Mouse (Mus musculus): ENCODE measurements around the gene Hormad1. TPM values are rescaled to one million over a fixed set of nuclear protein-coding genes. Genes with fewer than 3 reads are reported as not detected.

The Hormad1 gene
- not detected in 2 replicates for polyA plus RNA-seq (2016; fragmentation: Nextera tagmentation; extraction: Ambion mirVana)

GRCm38 (mm10) chr3:95559437-95559836, at the start of gene Hormad1:
Gene Hormad1 (plus strand): TSS chr3:95559677.
- no peak within 1 kb of the TSS for H3K9ac ChIP-seq
- H3K27me3 ChIP-seq (replicated peaks): no peaks in the 10 kb centered on the region
- no peak within 1 kb of the TSS for H3K4me3 ChIP-seq
- no peak for ATAC-seq (ENCODE audit: low FRiP score, low read depth)
- 88% methylated on average over 27 of the region's 27 CpGs for WGBS
- H3K9me3 ChIP-seq: no peaks in the 10 kb centered on the region
- H3K4me2 ChIP-seq (replicated peaks): no peak within 1 kb of the TSS
- no peak within 1 kb of the TSS for H3K27ac ChIP-seq
- no peaks in the 10 kb centered on the region for H3K4me1 ChIP-seq
- no peaks in the 10 kb centered on the region for H3K36me3 ChIP-seq

GRCm38 (mm10) chr3:95511611-95512180, 47.8 kb upstream of the Hormad1 start:
- Histone ChIP-seq H3K4me1 (no peaks in the 10 kb centered on the region), H3K4me2 (replicated peaks) (no peak overlapping the region), H3K9ac (no peak overlapping the region), H3K9me3 (no peaks in the 10 kb centered on the region), H3K27ac (no peak overlapping the region), H3K27me3 (replicated peaks) (no peaks in the 10 kb centered on the region), H3K4me3 (no peak overlapping the region), H3K36me3 (peaks cover 6% of the 10 kb centered on the region; the same call in 1 of the 2 replicates)
- 70% methylated on average over 9 of the region's 9 CpGs for WGBS
- ATAC-seq (ENCODE audit: low FRiP score, low read depth): no peak

- ATAC-seq (ENCODE audit: low FRiP score, low read depth): no peak
- no peak overlapping the region for H3K9ac ChIP-seq
These were observed 42.8 kb upstream of the Hormad1 start for GRCm38 (mm10) chr3:95516614-95517041.

GRCm38 (mm10) chr3:95517493-95517898, 42.0 kb upstream of the Hormad1 start:
- no peak overlapping the region for H3K27ac ChIP-seq
- WGBS: 33% methylated on average over 10 of the region's 10 CpGs
- ATAC-seq (ENCODE audit: low FRiP score, low read depth): no peak
- no peak overlapping the region for H3K9ac ChIP-seq
- no peaks in the 10 kb centered on the region for H3K9me3 ChIP-seq
- H3K4me1 ChIP-seq: no peaks in the 10 kb centered on the region
- H3K27me3 ChIP-seq (replicated peaks): no peaks in the 10 kb centered on the region
- H3K4me3 ChIP-seq: no peak overlapping the region
- H3K36me3 ChIP-seq: no peaks in the 10 kb centered on the region
- no peak overlapping the region for H3K4me2 ChIP-seq (replicated peaks)

More at GRCm38 (mm10) chr3:95516614-95517041, 42.8 kb upstream of the Hormad1 start:
- H3K27ac ChIP-seq: no peak overlapping the region
- H3K9me3 ChIP-seq: no peaks in the 10 kb centered on the region
- H3K36me3 ChIP-seq: no peaks in the 10 kb centered on the region
- 87% methylated on average over 3 of the region's 3 CpGs for WGBS
- no peaks in the 10 kb centered on the region for H3K27me3 ChIP-seq (replicated peaks)
- H3K4me1 ChIP-seq: no peaks in the 10 kb centered on the region
- H3K4me3 ChIP-seq: no peak overlapping the region
- H3K4me2 ChIP-seq (replicated peaks): no peak overlapping the region

GRCm38 (mm10) chr3:95518891-95519290, 40.6 kb upstream of the Hormad1 start:
- no peaks in the 10 kb centered on the region for H3K27me3 ChIP-seq (replicated peaks)
- H3K27ac ChIP-seq: no peak overlapping the region
- H3K9me3 ChIP-seq: no peaks in the 10 kb centered on the region
- no peak overlapping the region for H3K9ac ChIP-seq
- no peak overlapping the region for H3K4me2 ChIP-seq (replicated peaks)
- WGBS: 87% methylated on average over 7 of the region's 7 CpGs
- no peak overlapping the region for H3K4me3 ChIP-seq
- no peaks in the 10 kb centered on the region for H3K4me1 ChIP-seq
- no peaks in the 10 kb centered on the region for H3K36me3 ChIP-seq
- no peak for ATAC-seq (ENCODE audit: low FRiP score, low read depth)

- Histone ChIP-seq H3K4me2 (replicated peaks) (no peak overlapping the region), H3K27me3 (replicated peaks) (no peaks in the 10 kb centered on the region), H3K27ac (no peak overlapping the region), H3K9me3 (no peaks in the 10 kb centered on the region), H3K36me3 (no peaks in the 10 kb centered on the region), H3K4me1 (no peaks in the 10 kb centered on the region), H3K4me3 (no peak overlapping the region), H3K9ac (no peak overlapping the region)
- 91% methylated on average over 2 of the region's 2 CpGs for WGBS
- ATAC-seq (ENCODE audit: low FRiP score, low read depth): no peak
These were observed 40.2 kb upstream of the Hormad1 start for GRCm38 (mm10) chr3:95519315-95519714.

GRCm38 (mm10) chr3:95520100-95520499, 39.4 kb upstream of the Hormad1 start:
- no peak overlapping the region for H3K27ac ChIP-seq
- no peak for ATAC-seq (ENCODE audit: low FRiP score, low read depth)
- no peaks in the 10 kb centered on the region for H3K27me3 ChIP-seq (replicated peaks)
- 86% methylated on average over 3 of the region's 3 CpGs for WGBS
- no peaks in the 10 kb centered on the region for H3K36me3 ChIP-seq
- no peak overlapping the region for H3K9ac ChIP-seq
- no peak overlapping the region for H3K4me2 ChIP-seq (replicated peaks)
- H3K4me1 ChIP-seq: no peaks in the 10 kb centered on the region
- H3K4me3 ChIP-seq: no peak overlapping the region
- H3K9me3 ChIP-seq: no peaks in the 10 kb centered on the region

GRCm38 (mm10) chr3:95521168-95521567, 38.3 kb upstream of the Hormad1 start:
- no peak overlapping the region for H3K27ac ChIP-seq
- ATAC-seq (ENCODE audit: low FRiP score, low read depth): no peak
- 89% methylated on average over 10 of the region's 10 CpGs for WGBS

GRCm38 (mm10) chr3:95523662-95524061, 35.8 kb upstream of the Hormad1 start:
- no peak for ATAC-seq (ENCODE audit: low FRiP score, low read depth)
- no peak overlapping the region for H3K9ac ChIP-seq
- H3K4me2 ChIP-seq (replicated peaks): no peak overlapping the region
- no peak overlapping the region for H3K27ac ChIP-seq
- WGBS: 81% methylated on average over 3 of the region's 3 CpGs
- no peaks in the 10 kb centered on the region for H3K9me3 ChIP-seq
- no peaks in the 10 kb centered on the region for H3K36me3 ChIP-seq
- H3K4me1 ChIP-seq: no peaks in the 10 kb centered on the region
- no peak overlapping the region for H3K4me3 ChIP-seq
- H3K27me3 ChIP-seq (replicated peaks): no peaks in the 10 kb centered on the region

More at GRCm38 (mm10) chr3:95521168-95521567, 38.3 kb upstream of the Hormad1 start:
- no peaks in the 10 kb centered on the region for H3K36me3 ChIP-seq
- H3K27me3 ChIP-seq (replicated peaks): no peaks in the 10 kb centered on the region
- no peaks in the 10 kb centered on the region for H3K9me3 ChIP-seq
- H3K4me2 ChIP-seq (replicated peaks): no peak overlapping the region
- H3K9ac ChIP-seq: no peak overlapping the region
- no peak overlapping the region for H3K4me3 ChIP-seq
- no peaks in the 10 kb centered on the region for H3K4me1 ChIP-seq

- Histone ChIP-seq H3K27me3 (replicated peaks) (no peaks in the 10 kb centered on the region), H3K27ac (no peak overlapping the region), H3K4me3 (no peak overlapping the region), H3K4me2 (replicated peaks) (no peak overlapping the region), H3K9ac (no peak overlapping the region), H3K36me3 (no peaks in the 10 kb centered on the region), H3K4me1 (no peaks in the 10 kb centered on the region), H3K9me3 (no peaks in the 10 kb centered on the region)
- no peak for ATAC-seq (ENCODE audit: low FRiP score, low read depth)
- 78% methylated on average over 2 of the region's 2 CpGs for WGBS
These were observed 34.8 kb upstream of the Hormad1 start for GRCm38 (mm10) chr3:95524673-95525072.

GRCm38 (mm10) chr3:95526111-95526510, 33.4 kb upstream of the Hormad1 start:
- Histone ChIP-seq H3K9ac (no peak overlapping the region), H3K4me3 (no peak overlapping the region), H3K4me2 (replicated peaks) (no peak overlapping the region), H3K27ac (no peak overlapping the region), H3K27me3 (replicated peaks) (no peaks in the 10 kb centered on the region), H3K4me1 (no peaks in the 10 kb centered on the region), H3K9me3 (no peaks in the 10 kb centered on the region), H3K36me3 (no peaks in the 10 kb centered on the region)
- ATAC-seq (ENCODE audit: low FRiP score, low read depth): no peak

- Histone ChIP-seq H3K27me3 (replicated peaks) (no peaks in the 10 kb centered on the region), H3K9me3 (no peaks in the 10 kb centered on the region), H3K4me3 (no peak within 1 kb of the TSS), H3K9ac (no peak within 1 kb of the TSS), H3K27ac (no peak within 1 kb of the TSS), H3K4me1 (no peaks in the 10 kb centered on the region), H3K4me2 (replicated peaks) (no peak within 1 kb of the TSS), H3K36me3 (no peaks in the 10 kb centered on the region)
- ATAC-seq (ENCODE audit: low FRiP score, low read depth): no peak
- 92% methylated on average over 8 of the region's 8 CpGs for WGBS
These were observed 32.8 kb upstream of the Hormad1 start, which contains the start of gene Ctss for GRCm38 (mm10) chr3:95526622-95527211. Gene Ctss (plus strand): TSS chr3:95526786.

GRCm38 (mm10) chr3:95529814-95530213, 29.7 kb upstream of the Hormad1 start:
- Histone ChIP-seq H3K36me3 (no peaks in the 10 kb centered on the region), H3K27ac (no peak overlapping the region), H3K4me1 (no peaks in the 10 kb centered on the region), H3K27me3 (replicated peaks) (no peaks in the 10 kb centered on the region), H3K9me3 (no peaks in the 10 kb centered on the region), H3K4me3 (no peak overlapping the region), H3K4me2 (replicated peaks) (no peak overlapping the region), H3K9ac (no peak overlapping the region)
- WGBS: 90% methylated on average over 6 of the region's 6 CpGs
- no peak for ATAC-seq (ENCODE audit: low FRiP score, low read depth)
